Mouse (Mus musculus) T-helper 2 cell (primary cell): Measurements from ENCODE around the gene Rhd.
"Not testable (repeated sequence)": the region's sequence is repeated elsewhere in the genome, so short reads cannot be mapped to it uniquely, and the experiment has no call there.

Experiments used
- in situ Hi-C: fragments of 300-600 bp; cut with MboI, MseI; formaldehyde crosslinking; loops from one replicate; pipeline ENCODE4 v1.15.1; 2025; ENCODE audit warnings: high pct_unique_total_duplicates

Gene Rhd

GRCm38 (mm10) chr4:134863937-134864729 lies at the start of gene Rhd:
Gene Rhd, plus strand, starts transcription at chr4:134864536.
- in situ Hi-C loops: no loop called here

GRCm38 (mm10) chr4:134817706-134818105 lies 46.6 kb upstream of the Rhd start:
- in situ Hi-C loops: no loop called here

GRCm38 (mm10) chr4:134821061-134821460 lies 43.3 kb upstream of the Rhd start:
- in situ Hi-C loops: no loop called here

GRCm38 (mm10) chr4:134823560-134823959 lies 40.8 kb upstream of the Rhd start:
- in situ Hi-C loops: no loop called here

GRCm38 (mm10) chr4:134825864-134826263 lies 38.5 kb upstream of the Rhd start:
- in situ Hi-C loops: not testable (repeated sequence)

GRCm38 (mm10) chr4:134826348-134826747 lies 38.0 kb upstream of the Rhd start:
- in situ Hi-C loops: no loop called here

GRCm38 (mm10) chr4:134827806-134828205 lies 36.5 kb upstream of the Rhd start:
- in situ Hi-C loops: no loop called here

- in situ Hi-C loops: no loop called here
These were observed 32.4 kb upstream of the Rhd start for GRCm38 (mm10) chr4:134831934-134832333.

GRCm38 (mm10) chr4:134835486-134835885 lies 28.9 kb upstream of the Rhd start:
- in situ Hi-C loops: no loop called here

GRCm38 (mm10) chr4:134838221-134838620 lies 26.1 kb upstream of the Rhd start:
- in situ Hi-C loops: no loop called here

GRCm38 (mm10) chr4:134838706-134839105 lies 25.6 kb upstream of the Rhd start:
- in situ Hi-C loops: not testable (repeated sequence)

GRCm38 (mm10) chr4:134840231-134840630 lies 24.1 kb upstream of the Rhd start:
- in situ Hi-C loops: no loop called here

- in situ Hi-C loops: no loop called here
These were observed 20.8 kb upstream of the Rhd start for GRCm38 (mm10) chr4:134843566-134843965.

- in situ Hi-C loops: no loop called here
These were observed 16.7 kb upstream of the Rhd start for GRCm38 (mm10) chr4:134847587-134847986.

GRCm38 (mm10) chr4:134850551-134850950 lies 13.8 kb upstream of the Rhd start:
- in situ Hi-C loops: no loop called here

GRCm38 (mm10) chr4:134851236-134851635 lies 13.1 kb upstream of the Rhd start:
- in situ Hi-C loops: no loop called here

- in situ Hi-C loops: no loop called here
These were observed 12.5 kb upstream of the Rhd start for GRCm38 (mm10) chr4:134851876-134852275.

- in situ Hi-C loops: no loop called here
These were observed 11.7 kb upstream of the Rhd start for GRCm38 (mm10) chr4:134852438-134853255.

GRCm38 (mm10) chr4:134853259-134853636 lies 11.1 kb upstream of the Rhd start, which contains the start of gene Maco1:
Gene Maco1, minus strand, starts transcription at chr4:134853345.
- in situ Hi-C loops: no loop called here

- in situ Hi-C loops: no loop called here
These were observed 10.5 kb upstream of the Rhd start for GRCm38 (mm10) chr4:134853637-134854485.

GRCm38 (mm10) chr4:134855371-134855770 lies 9.0 kb upstream of the Rhd start:
- in situ Hi-C loops: no loop called here

GRCm38 (mm10) chr4:134856056-134856455 lies 8.3 kb upstream of the Rhd start:
- in situ Hi-C loops: no loop called here
